Mouse (Mus musculus) lung, postnatal 0 days (tissue): ENCODE measurements at regions not wholly inside any gene's neighbourhood (a gene's known extent, or its start where the extent isn't known, plus 50 kb on each side); places are given as distances from the start of the nearest gene placed in this dataset.

Source experiments
- CTCF ChIP-seq: IDR thresholded peaks from 2 replicates; pipeline ENCODE4 v1.5.1; 2016; ENCODE audit warnings: antibody characterized with exemption, mild to moderate bottlenecking
- EP300 ChIP-seq: IDR thresholded peaks from 2 replicates; pipeline ENCODE4 v1.6.1; 2016; ENCODE audit warnings: antibody characterized with exemption, mild to moderate bottlenecking, control low read depth

GRCm38 (mm10) chr19:54200407-54200806 lies 156.5 kb downstream of the Adra2a start:
- TF ChIP-seq CTCF, result no peak
- no peak for TF ChIP-seq EP300
